Mouse (Mus musculus) gastrocnemius, adult 18-20 months (tissue): ENCODE measurements around the gene Snrpf. TPM values are rescaled to one million over a fixed set of nuclear protein-coding genes. Genes with fewer than 3 reads are reported as not detected.

ENCODE experiments used
- DNase-seq: peaks from one replicate; pipeline ENCODE4 v3.0.0; 2021; ENCODE audit warnings: low spot score
- long read RNA-seq, 2 experiments: library from polyadenylated mRNA; stranded (forward); transcript quantifications; one replicate each; pipeline ENCODE4 v2.0.0; 2021
- total RNA-seq, 2 experiments: library from RNA; stranded (reverse); gene quantifications; 2 replicates each; pipeline ENCODE4 v1.2.3; 2021

Snrpf gene
- 1 to 10 TPM; 6.8 to 7.5 TPM for total RNA-seq
- long read RNA-seq, experiment 1, transcript Snrpf-201 (4 exons, 861 nt), result major isoform, 24 of 27 reads
- long read RNA-seq, experiment 1, partial matches to known transcripts, result 3 of 27 reads
- long read RNA-seq, experiment 1, other reads (novel, unspliced or antisense), result 0 of 27 reads
- long read RNA-seq, experiment 2, transcript Snrpf-201 (4 exons, 861 nt), result major isoform, 22 of 28 reads
- long read RNA-seq, experiment 2, partial matches to known transcripts, result 6 of 28 reads
- long read RNA-seq, experiment 2, other reads (novel, unspliced or antisense), result 0 of 28 reads

DNA sequence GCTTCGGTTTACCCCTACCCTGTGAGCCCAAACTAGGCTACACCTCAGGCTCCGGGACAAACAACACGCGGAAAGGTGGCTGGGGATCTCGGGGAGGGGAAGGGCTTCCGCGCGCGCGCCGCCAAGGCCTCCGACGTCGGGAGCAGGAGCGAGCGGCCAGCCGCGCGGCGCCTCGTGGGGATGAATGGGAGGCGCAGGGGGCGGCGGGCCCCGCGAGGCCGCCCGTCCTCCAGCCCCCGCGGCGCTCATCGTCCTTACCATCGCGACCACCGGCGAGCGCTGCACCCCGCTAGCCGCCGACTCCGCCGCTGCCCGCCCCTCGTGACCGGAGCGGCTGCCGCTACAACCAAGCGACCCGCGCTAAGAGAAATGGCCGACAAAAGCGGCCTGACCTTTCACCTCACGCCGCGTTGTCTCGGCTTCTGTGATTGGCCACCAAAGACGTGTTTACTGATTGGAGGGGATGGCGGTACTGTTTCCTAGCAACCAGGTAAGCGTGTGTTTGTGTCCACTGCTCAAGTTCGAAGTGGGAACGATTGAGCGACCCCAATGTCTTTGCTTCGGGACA, at the start of gene Snrpf:
Gene Snrpf, minus strand, starts transcription at position 426 of the 568 bp plus-strand sequence.
- peak; percentile 94 for DNase-seq

DNA sequence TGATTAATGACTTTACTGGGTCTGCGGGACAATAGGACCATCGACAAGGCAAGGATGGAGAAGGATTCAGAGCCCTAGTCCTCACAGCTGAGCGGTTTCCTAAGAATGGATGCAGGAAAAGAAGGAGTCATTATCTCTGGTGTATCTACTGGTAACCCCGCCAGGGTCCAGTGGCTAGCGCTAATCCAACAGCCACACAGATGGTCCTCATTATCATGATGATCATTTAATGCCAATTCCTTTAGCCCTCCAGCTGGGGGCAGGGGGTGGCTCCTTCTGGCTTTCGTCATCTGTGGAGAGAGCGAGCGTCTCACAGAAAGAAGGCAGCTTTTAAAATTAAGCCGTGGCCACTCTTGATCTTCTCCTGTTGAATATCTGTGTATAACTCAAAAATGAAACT, 46.4 kb upstream of the Snrpf start:
- DNase-seq, result no peak

DNA sequence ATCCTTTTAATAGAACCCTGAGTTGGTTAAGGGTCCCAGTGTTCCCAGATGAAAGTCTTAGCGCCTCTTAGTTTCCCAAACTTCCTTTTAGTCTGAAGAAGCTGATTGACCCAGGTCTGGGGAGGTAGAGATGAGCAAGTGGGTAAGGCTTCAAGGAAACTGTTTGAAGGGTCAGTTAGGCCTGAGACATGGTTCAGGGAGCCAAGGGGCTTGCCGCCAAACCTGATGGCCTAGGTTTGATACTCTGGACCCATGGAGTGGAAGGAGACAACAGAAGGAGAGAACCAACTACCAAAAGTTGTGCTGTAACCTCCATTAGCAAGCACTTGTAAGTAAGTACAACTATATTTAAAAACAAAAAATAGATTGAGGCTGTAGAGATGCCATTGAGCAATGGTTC, 44.5 kb upstream of the Snrpf start:
- no peak for DNase-seq

DNA sequence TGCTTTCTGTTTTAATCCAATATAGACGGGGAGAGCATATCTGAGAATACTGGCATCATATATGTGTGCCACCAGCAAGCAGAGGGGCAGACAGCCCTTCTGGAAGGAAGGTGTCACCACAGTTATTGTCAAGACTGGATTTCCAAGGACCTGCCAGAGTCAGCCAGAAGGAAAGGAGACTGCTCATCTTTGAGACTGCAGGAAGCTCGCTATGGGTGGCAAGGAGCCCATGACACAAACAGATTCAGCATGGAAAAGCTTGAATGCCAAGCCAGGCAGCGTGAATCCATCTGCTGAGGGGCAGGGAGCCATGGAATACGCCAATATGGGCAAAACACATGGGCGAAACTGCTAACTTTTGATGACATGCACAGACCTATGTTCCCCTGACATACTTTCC, 44.1 kb upstream of the Snrpf start:
- no peak for DNase-seq

DNA sequence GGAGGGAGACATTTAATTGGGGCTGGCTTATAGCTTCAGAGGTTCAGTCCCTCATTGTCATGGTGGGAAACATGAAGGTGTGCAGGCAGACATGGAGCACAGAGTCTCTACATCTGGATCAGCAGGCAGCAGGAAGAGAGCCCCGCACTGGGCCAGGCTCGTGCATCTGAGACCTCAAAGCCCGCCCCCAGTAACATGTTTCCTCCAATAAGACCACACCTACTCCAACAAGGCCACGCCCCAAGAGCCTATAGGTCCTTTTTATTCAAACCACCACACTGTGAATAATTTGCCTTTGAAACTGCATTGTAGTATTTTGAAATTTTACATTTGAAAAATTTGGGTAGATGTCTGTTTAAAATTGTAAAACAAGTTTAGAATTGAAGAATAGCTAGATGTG, 42.6 kb upstream of the Snrpf start:
- DNase-seq, result no peak

DNA sequence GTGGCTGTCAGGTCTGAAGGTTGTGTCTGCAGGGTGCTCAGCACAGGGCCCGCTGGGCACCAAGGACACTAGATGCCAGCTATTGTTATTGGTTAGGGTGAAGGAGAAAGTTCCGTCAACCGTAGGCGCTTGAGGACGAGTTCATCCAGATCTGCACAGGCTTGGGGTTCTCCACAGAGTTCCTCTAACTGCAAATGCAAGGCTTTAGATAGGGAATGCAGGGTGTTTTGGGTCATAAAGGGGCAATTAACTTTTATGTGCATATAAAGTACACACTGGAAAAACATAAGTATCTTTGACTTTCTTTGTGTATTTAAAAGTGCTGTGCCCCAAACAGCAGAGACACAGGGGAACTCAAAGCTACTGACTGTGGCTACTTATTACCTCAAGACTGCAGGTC, 40.8 kb upstream of the Snrpf start:
- DNase-seq, result no peak

DNA sequence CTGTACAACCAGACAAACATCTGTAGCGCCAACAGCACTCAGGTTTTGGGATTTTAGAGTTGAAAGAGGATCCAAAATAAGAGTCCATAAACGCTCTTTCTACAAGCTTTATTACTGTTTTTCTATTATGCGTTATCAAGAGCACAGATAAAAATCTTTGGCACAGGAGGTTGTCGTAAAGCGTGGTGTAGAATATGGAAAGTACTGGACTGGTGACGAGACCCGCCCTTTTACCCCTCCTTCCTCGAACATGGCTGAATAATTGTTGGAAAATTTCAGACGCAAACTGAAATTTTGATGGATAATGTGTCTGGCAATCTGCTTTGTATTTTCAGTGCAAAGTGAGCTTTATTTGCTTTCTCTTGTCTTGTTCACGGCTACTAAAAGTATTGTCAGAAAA, 34.6 kb upstream of the Snrpf start:
- DNase-seq, result no peak

DNA sequence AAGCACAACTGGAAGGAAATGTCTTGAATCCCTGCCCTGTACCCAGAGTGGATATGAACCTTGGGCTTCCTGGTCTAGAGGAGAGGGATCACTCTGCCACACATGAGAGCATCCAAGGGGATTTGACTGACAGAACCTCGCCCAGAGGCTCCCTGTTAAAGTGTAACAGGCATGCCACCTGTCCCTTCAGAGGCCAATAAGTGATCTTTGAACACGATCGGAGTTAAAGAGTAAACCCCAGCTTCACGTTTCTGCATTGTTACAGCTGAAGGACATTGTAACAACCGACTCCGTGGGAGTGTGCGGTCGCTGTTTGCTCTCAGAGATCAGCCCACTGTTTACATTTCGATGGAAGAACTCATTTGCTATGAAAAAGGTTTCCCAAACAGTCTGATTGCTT, 34.2 kb upstream of the Snrpf start:
- DNase-seq, result no peak

DNA sequence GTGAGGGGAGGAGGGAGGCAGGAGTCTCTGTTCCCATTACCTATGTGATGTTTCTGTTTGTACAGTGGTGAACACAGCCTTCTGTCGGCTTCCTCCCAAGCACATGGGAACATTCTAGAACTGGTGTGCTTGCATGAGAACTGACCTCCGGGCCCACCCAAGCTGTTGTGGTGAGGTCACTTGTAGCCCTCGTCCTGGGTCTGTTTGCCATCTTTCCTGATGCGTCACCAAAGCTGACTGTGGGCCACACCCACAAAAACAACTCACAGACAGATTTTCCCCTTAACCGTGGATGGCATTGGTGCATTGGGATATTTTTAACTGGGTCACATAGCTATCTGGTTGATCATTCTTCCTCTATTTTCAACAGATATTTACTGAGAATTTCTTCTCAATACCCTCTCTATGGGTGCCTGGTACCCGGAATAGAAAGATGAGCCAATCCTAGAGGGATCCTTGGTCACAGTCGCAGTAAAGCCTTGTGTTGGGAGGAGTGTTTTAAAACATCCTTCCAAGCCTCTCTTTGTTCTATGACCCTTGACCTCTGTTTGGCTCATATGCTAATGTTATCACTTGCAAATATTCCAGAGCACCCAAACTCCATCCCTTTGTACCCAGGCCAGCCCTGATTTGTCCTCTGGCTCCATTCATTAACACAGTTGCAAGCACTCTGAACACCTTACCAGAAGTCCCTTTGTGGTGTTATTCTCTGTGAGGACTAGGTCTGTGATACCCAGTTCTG, 31.1 kb upstream of the Snrpf start:
- peak; percentile 44 for DNase-seq

DNA sequence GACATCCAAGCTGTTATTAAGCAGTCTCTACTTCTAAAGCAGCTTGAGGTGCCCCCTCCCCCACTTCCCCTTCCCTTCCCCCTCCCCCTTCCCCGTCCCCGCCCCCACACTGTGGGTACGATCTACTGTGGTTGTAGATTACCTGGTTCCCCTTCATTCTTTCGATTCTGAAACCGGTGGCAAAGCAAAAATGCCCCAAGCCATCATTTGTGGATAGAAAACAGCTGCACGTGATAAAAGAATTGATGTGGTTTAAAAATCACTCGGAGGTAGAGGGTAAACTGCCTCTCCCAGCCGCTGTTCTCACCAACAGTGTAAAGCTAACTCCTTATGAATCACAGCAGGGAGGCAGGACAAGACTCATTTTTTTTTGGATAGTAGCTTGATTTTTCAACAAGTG, 25.3 kb upstream of the Snrpf start:
- DNase-seq, result no peak

DNA sequence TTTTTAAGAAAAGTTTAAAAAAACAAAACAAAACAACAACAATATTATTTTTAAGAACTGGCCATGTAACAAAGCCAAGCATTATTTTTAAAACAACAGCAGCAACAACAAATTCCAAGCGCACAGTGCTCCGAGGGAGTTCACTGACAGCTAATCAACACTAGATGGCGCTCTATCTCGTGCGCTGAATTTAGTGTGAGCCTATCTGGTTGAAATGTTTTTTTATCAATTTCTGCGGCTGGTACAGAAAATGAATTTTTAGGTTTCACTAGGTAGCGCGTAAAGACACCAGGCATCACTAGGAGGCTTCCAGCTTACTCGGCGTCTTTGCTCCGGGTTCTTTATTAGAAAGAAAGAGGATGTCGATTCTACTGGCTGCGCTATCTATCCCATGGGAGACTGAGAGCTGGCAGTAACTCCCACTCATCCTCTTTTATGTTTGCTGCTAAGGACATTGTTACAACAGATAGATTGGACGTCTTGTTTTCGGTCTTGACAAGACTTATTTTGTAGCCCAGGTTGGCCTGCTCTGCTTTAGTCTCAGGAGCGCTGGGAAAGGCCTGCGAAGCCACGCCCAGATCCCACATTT, 22.0 kb upstream of the Snrpf start:
- peak; percentile 46 for DNase-seq

DNA sequence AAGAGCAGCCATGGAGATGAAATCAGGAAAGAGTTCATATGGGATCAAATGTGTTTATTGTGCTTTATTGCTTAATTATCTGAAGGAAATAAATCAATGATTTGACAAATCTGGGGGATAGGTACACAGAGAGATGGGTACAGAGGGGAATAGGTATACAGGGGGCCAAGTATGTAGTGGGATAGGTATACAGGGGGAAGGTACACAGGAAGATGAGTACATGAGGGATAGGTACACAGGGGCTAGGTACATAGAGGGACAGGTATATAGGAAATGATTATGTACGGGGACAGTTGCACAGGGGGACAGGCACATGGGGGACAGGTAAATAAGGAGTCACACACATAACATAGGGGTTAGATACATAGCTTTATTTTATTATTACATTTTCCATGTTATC, 21.4 kb upstream of the Snrpf start:
- no peak for DNase-seq

DNA sequence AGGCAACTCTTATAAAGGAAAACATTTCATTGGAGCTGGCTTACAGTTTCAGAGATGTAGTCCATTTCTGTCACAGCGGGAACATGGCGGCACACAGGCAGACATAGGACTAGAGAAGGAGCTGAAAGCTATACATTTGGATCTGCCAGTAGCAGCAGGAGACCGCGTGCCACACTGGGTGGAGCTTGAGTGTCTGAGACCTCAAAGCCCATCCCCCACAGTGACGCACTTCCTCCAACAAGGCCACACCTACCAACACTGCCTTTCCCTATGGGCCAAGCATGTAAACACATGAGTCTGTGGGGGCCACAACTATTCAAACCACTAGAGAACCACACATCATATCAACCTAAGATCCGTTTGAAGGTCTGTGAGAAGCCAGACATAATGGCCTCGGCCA, 19.7 kb upstream of the Snrpf start:
- DNase-seq, result no peak

DNA sequence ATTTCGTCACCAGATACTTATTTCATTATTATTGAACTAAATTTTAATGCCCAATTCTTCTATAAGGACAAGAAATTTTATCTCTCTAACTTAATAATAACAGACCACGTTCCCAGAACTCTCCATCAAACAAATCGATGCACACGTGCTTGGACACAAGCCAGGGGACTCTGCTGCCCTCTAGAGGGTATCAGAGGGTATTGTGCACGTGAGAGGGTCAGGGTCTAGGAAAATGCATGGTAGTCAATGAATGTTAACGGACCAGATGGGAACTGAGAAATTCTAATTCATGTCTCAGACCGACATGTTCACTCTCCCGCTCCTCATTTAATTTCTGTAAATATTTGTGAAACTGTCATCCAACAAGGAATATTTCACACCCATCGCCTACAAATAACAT, 18.5 kb upstream of the Snrpf start:
- no peak for DNase-seq

DNA sequence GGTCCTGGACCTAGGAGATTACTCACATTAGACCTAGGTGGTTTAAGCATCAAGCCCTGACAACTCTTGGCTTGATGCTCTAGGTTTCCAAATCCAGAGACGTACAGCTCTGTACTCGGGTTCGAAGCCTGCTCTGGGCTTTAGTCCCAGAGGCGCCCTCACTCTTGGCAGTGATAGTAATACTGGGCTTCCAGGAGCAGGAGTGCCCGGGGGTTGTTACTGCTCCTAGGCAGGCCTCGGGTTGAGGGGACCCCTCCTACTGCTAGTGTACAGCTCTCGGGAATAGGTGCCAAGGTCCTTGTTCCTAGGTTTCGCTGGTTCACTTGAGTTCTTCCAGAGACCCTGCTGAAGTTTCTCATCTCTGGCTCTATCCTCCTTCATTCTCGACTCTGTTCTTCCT, 16.8 kb upstream of the Snrpf start:
- no peak for DNase-seq

DNA sequence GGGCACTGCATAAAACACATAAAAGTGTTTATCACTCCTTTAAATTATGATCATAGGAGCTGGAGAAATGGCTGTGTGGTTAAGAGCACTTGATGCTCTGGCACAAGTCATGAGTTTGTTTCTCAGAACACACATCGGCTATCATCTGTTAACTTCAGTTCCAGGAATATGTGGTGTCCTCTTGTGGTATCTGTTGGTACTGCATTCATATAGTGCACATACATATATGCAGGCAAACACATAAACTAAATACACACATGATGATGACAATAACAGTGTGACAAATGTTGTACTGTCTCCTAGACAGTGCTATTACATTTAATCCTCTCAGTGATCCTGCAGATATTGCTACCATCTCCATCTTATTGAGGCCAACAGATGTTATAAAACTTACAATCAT, 13.8 kb upstream of the Snrpf start:
- no peak for DNase-seq

DNA sequence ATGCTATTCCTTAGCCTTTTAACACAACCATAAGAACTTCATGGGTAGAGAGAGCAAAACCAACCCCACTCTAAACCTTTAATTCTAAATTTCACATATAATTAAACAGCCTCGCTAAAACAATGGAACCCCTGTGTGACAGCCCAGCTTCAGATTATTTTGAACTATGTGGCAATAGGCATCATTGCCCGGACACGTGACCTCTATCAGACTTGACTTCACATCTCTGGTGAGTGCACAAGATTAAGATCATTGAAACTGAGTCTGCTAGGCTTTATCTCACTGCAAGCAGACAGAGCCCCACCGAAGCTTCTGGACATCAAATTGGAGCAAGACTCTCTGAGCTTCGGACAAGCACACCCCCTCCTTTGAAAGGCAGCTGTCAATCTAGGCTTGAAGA, 12.8 kb upstream of the Snrpf start:
- no peak for DNase-seq

DNA sequence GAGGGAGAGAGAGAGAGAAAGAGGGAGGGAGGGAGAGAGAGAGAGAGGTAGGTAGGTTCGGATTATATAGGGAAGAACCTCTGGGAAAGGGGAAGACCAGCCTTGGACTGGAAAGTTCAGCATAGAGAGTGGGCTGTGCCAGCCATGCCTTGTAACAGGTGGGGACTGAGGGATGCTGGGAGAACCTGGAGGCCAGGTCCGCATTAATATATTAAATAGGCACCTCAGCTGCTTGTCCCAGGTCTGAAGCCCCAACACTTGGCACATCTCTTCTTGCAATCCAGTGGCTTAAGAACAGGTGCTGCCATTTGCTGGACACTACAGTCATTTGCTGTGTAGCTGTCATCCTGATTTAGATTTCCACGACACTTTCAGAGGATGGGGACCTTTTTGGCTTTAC, 7.1 kb upstream of the Snrpf start:
- no peak for DNase-seq

DNA sequence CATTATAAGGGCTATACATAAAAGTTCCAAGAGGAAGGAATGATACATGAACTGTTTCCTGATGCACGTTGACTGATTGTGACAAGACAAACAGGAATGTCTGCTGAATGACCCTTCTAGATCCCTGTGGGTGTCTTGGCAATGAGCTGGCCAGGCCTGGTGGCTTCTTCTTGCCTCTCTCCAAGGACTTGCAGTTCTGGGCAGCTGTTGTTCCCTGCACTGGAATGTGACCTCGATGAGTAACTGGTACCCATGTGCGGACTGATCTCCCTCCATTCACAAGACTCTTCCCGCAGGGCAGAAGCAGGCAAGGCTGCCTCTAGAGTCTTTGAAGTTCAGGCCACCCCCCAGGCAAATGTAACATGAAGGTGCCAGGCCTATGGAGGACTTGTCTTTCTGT, 6.3 kb upstream of the Snrpf start:
- DNase-seq, result no peak

DNA sequence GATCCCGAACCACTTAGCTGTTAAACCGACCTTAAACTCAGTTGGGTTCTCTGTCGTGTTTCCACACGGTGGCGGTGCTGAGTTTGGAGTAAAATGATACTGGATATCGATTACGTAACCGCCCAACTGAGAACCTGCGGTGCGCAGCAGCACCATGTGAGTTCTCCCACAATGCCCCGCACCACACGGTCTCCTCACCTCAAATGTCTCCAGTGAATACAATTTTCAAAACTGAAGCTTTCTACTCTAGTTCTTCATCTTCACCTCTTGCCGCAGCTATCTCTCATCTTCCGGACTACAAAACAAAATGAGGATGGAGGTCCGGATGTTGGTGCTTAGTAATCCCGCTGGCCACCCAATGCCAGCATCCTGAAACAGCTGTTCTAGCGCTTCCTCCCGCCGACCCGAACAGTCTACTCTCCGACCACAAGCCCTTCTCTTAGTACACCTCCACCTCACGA, 4.5 kb upstream of the Snrpf start:
- DNase-seq, result peak; percentile 89

DNA sequence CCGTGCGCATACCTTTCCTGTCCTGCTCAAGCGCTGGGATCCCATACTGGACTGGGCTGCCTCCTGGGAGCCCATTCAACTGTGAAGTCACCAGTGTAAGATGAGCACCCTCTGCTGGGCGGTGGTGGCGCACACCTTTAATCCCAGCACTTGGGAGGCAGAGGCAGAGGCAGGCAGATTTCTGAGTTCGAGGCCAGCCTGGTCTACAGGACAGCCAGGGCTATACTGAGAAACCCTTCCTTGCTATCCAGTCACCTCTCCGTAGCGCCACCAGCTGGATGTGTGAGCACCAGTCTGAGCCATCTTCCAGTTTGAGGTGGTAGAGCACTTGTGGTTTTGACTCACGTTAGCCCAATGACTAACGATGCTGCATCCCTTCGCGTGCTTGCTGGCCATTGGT, 3.0 kb upstream of the Snrpf start:
- DNase-seq, result no peak

DNA sequence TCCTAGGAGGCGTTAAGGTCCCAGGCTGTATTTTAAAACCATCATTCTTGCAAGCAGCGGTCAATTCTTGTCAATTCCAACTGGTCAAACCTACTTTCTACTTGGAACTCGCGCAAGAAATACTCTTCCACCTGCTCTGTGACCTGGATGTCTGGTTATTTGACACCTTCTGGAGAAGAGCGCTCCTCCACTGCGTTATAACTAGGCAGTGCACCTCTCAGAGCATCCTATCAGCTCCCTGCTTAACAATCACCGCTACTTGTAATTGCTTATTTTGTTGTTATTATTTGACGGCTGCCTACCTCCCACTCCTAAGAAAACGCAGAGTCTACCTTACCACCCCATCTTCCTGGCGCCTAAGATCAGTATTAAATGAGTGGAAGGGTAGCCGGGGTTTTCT, 710 bp downstream of the Snrpf start:
- no peak for DNase-seq
